Mouse (Mus musculus): ENCODE measurements around the gene Tnk2. TPM values are rescaled to one million over a fixed set of nuclear protein-coding genes. Genes with fewer than 3 reads are reported as not detected.
A peak's percentile ranks its signal among the peaks of the same experiment; 100 is the strongest.

Tnk2 gene
- polyA plus RNA-seq, 1 experiment from 2014 or later, result 11.3 TPM

DNA sequence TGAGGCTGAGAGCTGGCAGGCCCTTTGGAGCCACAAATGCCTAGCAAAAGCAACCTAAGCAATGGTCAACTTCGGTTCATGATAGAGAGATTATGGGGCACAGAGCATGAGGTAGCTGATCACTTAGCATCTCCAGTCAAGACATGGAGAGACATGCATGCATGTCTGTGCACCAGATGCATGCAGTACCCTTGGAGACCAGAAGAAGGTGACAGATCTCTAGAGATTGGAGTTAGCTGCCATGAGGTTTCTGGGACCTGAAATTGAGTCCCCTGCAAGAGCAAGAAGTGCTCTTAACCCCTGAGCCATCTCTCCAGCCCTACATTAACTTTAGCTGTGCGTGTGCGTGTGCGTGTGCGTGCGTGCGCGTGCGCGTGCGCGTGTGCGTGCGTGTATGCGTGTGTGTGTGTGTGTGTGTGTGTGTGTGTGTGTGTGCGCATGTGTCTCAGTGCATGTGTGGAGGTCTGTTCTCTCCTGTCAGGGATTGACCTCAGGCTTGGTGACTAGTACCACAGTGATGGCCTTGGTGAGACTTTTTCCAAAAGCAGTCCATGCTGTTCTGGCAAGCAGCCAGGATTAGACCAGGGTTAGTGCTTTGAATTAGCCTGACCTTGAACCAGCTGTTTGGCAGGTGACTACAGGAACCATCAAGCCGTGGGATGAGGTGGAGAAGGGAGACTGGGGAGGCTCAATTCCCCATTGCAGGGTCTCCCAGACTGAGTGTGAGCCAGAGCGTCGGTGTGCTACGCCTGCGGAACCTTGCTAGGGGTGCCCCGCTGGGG is 54.2 kb downstream of the Tnk2 start:
- 0 out of 2 replicates have a peak, but pooled peaks have one; percentile 39 for ATAC-seq (ENCODE audit: low FRiP score, low TSS enrichment)
- Histone ChIP-seq H3K27ac (ENCODE audit: low read length) (no peak overlapping the region), H3K4me1 (ENCODE audit: insufficient read depth, low read length) (0 out of 2 replicates have a peak, but pooled peaks cover 7% of the 10 kb centered on the region), H3K27me3 (ENCODE audit: insufficient read depth, low read length) (no peaks in the 10 kb centered on the region), H3K9ac (replicated peaks; ENCODE audit: low read length) (no peak overlapping the region), H3K4me3 (ENCODE audit: low read length) (no peak overlapping the region), H3K9me3 (ENCODE audit: low read length) (no peaks in the 10 kb centered on the region), H3K4me2 (replicated peaks; ENCODE audit: low read depth, low read length) (no peak overlapping the region), H3K36me3 (ENCODE audit: insufficient read depth, low read length) (no peaks in the 10 kb centered on the region)
- WGBS, result 90% methylated on average over 22 of the region's 22 CpGs

DNA sequence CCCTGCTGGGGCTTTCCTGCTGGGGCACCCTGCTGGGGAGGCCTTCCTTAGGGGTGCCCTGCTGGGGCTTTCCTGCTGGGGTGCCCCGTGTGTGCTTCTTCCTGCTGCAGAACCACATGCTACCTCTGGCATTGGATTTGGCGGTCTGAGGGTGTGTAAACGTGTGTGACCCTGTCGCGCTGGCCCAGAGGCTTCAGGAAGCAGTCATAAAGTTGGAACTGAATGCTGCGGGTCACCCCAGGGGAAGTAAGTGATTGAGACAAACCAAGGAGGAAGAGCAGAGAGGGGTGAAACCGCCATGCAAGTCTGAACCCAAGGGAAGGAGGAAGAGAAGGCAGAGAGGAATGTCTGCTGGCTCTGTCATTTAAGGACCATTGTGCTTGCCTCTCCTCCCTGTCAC is 54.9 kb downstream of the Tnk2 start:
- Histone ChIP-seq H3K27me3 (ENCODE audit: insufficient read depth, low read length) (no peaks in the 10 kb centered on the region), H3K9ac (replicated peaks; ENCODE audit: low read length) (no peak overlapping the region), H3K36me3 (ENCODE audit: insufficient read depth, low read length) (no peaks in the 10 kb centered on the region), H3K4me3 (ENCODE audit: low read length) (no peak overlapping the region), H3K27ac (ENCODE audit: low read length) (no peak overlapping the region), H3K4me1 (ENCODE audit: insufficient read depth, low read length) (peaks cover 7% of the 10 kb centered on the region; the same call in 1 of the 2 replicates), H3K9me3 (ENCODE audit: low read length) (no peaks in the 10 kb centered on the region), H3K4me2 (replicated peaks; ENCODE audit: low read depth, low read length) (no peak overlapping the region)
- 29% methylated on average over 7 of the region's 7 CpGs for WGBS
- ATAC-seq (ENCODE audit: low FRiP score, low TSS enrichment), result no peak

DNA sequence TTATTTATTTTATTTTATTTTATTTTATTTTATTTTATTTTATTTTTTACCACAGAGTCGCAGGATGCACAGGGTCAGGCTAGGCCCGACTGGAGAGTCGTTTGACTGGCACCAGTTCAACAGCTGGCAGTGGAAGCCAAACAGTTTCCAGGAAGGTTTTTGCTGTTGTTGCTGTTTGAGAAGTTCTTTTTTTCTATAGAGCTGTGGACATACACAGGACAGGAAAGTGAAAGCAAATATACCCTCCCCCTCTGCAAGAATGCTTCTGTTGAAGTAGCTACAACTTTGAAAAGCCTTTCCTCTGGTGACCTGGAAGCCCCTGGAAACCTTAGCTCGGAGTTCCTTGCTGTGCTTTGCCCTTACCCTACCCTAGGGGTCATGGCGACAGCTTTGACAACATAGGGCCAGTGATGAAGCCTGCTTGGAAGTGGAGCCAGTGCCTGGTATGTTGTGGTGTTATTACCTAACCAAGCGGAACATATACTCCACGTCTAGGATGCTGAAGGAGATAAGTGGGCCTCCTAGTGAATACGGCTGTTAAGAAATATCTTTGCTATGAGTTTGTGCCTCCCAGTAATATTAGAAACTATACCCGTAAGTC is 59.7 kb downstream of the Tnk2 start:
- Histone ChIP-seq H3K9me3 (ENCODE audit: low read length) (no peaks in the 10 kb centered on the region), H3K27me3 (ENCODE audit: insufficient read depth, low read length) (no peaks in the 10 kb centered on the region), H3K36me3 (ENCODE audit: insufficient read depth, low read length) (no peaks in the 10 kb centered on the region), H3K4me3 (ENCODE audit: low read length) (no peak overlapping the region), H3K27ac (ENCODE audit: low read length) (peak overlapping the region; percentile 8; the same call in 1 of the 2 replicates), H3K9ac (replicated peaks; ENCODE audit: low read length) (no peak overlapping the region), H3K4me2 (replicated peaks; ENCODE audit: low read depth, low read length) (no peak overlapping the region), H3K4me1 (ENCODE audit: insufficient read depth, low read length) (peaks cover 17% of the 10 kb centered on the region)
- 50% methylated on average over 9 of the region's 9 CpGs for WGBS
- ATAC-seq (ENCODE audit: low FRiP score, low TSS enrichment), result no peak

DNA sequence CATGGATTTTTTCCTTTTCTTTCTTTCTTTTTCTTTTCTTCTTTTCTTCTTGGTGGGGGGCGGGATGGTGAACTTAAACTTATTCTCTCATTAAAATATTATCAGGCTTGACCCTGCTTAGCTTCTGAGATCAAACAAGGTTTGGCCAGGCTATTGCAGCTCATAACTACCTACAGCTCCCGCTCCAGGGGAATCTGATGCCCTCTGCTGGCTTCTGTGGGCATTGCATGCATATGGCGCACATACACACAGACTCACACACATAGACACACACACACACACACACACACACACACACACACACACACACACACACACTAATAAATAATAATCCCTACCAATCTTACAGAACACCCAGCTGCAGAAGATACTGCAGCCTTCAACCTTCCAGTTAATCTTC is 61.9 kb downstream of the Tnk2 start:
- Histone ChIP-seq H3K27ac (ENCODE audit: low read length) (no peak overlapping the region), H3K4me2 (replicated peaks; ENCODE audit: low read depth, low read length) (no peak overlapping the region), H3K36me3 (ENCODE audit: insufficient read depth, low read length) (no peaks in the 10 kb centered on the region), H3K9me3 (ENCODE audit: low read length) (no peaks in the 10 kb centered on the region), H3K4me1 (ENCODE audit: insufficient read depth, low read length) (peaks cover 14% of the 10 kb centered on the region), H3K27me3 (ENCODE audit: insufficient read depth, low read length) (no peaks in the 10 kb centered on the region), H3K4me3 (ENCODE audit: low read length) (no peak overlapping the region), H3K9ac (replicated peaks; ENCODE audit: low read length) (no peak overlapping the region)
- no peak for ATAC-seq (ENCODE audit: low FRiP score, low TSS enrichment)
- WGBS, result 100% methylated on average over 3 of the region's 3 CpGs

DNA sequence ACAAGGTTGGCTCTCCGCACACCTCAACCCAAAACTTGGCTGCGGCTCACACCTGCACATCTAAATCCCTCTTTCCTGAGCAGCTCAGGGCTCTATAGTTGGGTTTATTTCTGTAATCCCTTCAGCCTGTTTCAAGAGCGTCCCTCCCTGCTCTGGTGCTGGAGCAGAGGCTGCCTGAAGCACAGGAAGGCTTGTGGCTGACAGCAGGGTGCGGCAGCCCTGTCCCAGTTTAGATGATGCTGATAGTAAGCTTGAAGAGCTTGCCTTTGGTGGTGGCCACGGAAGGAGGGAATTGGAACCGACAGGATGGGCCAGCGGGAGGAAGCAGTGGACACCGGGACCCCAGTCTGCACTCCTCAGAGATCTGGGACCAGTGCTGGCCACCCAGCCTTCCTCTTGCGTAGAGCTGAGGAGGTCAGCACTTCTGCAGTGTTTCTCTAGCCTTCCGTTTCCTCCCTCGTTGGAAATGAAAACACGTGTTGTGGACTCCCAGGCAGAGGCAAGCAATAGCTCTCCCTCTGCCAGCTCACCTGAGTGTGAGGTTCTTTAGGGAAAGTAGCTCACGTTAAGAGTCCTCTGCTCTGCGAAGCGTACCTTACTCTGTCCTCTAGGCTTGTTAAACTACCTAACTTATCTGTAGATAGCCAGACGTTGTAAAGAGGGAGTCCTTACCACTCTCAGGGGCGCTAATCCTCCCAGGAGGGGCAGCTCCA is 63.6 kb downstream of the Tnk2 start:
- Histone ChIP-seq H3K36me3 (ENCODE audit: insufficient read depth, low read length) (no peaks in the 10 kb centered on the region), H3K4me3 (ENCODE audit: low read length) (no peak overlapping the region), H3K4me1 (ENCODE audit: insufficient read depth, low read length) (peaks cover 14% of the 10 kb centered on the region), H3K27me3 (ENCODE audit: insufficient read depth, low read length) (no peaks in the 10 kb centered on the region), H3K27ac (ENCODE audit: low read length) (peak overlapping the region; percentile 45), H3K9ac (replicated peaks; ENCODE audit: low read length) (peak overlapping the region; percentile 15; the same call in 1 of the 2 replicates), H3K4me2 (replicated peaks; ENCODE audit: low read depth, low read length) (no peak overlapping the region), H3K9me3 (ENCODE audit: low read length) (no peaks in the 10 kb centered on the region)
- ATAC-seq (ENCODE audit: low FRiP score, low TSS enrichment), result peak; percentile 7; the same call in 1 of the 2 replicates
- WGBS, result 50% methylated on average over 17 of the region's 17 CpGs

DNA sequence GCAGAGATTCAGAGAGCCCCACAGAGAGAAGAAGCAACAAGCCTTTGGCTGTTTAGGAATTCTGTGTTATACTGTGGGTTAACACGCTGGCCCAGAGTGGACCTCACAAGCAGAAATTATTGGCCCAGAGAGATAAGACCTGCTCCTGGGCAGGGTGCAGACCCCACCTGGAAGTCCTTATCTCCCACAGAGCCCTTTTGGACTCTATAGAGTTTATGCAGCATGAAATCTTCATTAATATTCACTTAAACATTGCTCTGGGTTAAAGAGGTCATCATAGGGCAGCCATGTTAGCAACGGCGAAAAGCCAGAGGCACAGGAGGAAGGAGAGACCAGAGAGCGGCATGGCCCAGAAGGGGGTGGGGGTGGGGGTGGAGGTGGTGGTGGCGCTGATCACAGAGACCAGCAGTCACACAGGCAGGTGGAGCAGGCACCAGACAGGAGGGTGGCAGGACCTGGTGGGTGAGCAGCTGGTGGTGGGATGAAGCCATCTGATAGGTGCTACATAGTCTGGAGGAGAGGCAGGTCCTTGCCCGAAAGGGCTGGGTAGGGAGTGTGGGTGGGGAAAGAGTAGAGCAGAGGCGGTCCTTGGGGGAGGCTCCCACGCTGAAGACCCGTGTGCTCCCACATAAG is 64.3 kb downstream of the Tnk2 start:
- ATAC-seq (ENCODE audit: low FRiP score, low TSS enrichment), result peak; percentile 61
- Histone ChIP-seq H3K27me3 (ENCODE audit: insufficient read depth, low read length) (no peaks in the 10 kb centered on the region), H3K9ac (replicated peaks; ENCODE audit: low read length) (no peak overlapping the region), H3K27ac (ENCODE audit: low read length) (peak overlapping the region; percentile 45), H3K9me3 (ENCODE audit: low read length) (no peaks in the 10 kb centered on the region), H3K36me3 (ENCODE audit: insufficient read depth, low read length) (no peaks in the 10 kb centered on the region), H3K4me3 (ENCODE audit: low read length) (no peak overlapping the region), H3K4me1 (ENCODE audit: insufficient read depth, low read length) (peaks cover 14% of the 10 kb centered on the region), H3K4me2 (replicated peaks; ENCODE audit: low read depth, low read length) (no peak overlapping the region)
- WGBS, result 56% methylated on average over 9 of the region's 9 CpGs

DNA sequence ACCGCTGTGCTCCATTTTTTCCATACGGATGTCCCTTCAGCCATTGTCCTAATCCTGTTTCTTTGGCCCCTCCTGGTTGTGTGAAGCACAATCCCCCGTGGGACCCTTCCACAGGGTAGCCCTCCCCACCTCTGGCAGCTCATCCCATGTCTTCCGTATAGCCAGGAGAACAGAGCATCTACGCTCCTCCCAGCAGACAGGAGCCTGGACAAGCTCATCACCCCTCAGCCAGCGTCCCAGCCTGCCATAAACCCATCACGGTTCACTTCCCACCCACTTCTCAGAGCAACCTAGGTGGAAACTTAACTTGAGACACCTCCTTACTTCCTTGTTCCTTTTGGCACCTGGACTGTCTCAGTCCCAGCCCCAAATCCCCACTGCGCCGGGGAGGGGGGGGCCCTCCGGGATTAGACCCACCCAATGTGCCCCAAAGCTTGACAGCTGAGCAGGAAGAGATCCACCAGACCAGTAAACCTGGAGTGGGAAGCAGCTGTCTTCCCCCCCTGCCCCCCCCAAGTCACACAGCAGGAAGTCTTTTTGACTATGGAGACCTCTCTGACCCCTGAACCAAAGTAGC is 64.9 kb downstream of the Tnk2 start:
- Histone ChIP-seq H3K4me3 (ENCODE audit: low read length) (no peak overlapping the region), H3K9me3 (ENCODE audit: low read length) (no peaks in the 10 kb centered on the region), H3K4me1 (ENCODE audit: insufficient read depth, low read length) (peaks cover 14% of the 10 kb centered on the region), H3K27me3 (ENCODE audit: insufficient read depth, low read length) (no peaks in the 10 kb centered on the region), H3K36me3 (ENCODE audit: insufficient read depth, low read length) (no peaks in the 10 kb centered on the region), H3K9ac (replicated peaks; ENCODE audit: low read length) (no peak overlapping the region), H3K27ac (ENCODE audit: low read length) (peak overlapping the region; percentile 11; the same call in 1 of the 2 replicates), H3K4me2 (replicated peaks; ENCODE audit: low read depth, low read length) (no peak overlapping the region)
- WGBS, result 45% methylated on average over 10 of the region's 10 CpGs
- ATAC-seq (ENCODE audit: low FRiP score, low TSS enrichment), result peak; percentile 64

DNA sequence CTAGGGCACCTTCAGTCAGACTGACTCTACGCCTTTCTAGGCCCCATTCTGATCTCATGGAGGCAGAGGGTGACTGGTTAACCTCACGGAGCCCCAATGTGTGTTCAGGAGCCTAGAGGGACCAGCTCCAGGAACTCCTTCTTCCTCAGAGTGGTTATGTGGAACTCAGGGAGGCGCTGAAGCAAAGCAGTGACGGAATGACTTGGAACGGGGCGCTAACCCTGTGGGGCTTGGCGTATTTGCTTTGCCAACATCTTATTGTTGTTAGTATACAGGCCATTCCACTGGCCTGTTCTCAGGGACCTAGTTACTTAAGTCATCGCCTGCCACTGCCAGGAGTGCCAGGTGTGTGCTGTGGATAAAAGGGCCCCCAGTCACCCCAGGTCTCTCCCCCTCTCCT is 65.4 kb downstream of the Tnk2 start:
- Histone ChIP-seq H3K36me3 (ENCODE audit: insufficient read depth, low read length) (no peaks in the 10 kb centered on the region), H3K9ac (replicated peaks; ENCODE audit: low read length) (no peak overlapping the region), H3K9me3 (ENCODE audit: low read length) (no peaks in the 10 kb centered on the region), H3K27me3 (ENCODE audit: insufficient read depth, low read length) (no peaks in the 10 kb centered on the region), H3K4me3 (ENCODE audit: low read length) (no peak overlapping the region), H3K27ac (ENCODE audit: low read length) (peak overlapping the region; percentile 11; the same call in 1 of the 2 replicates), H3K4me1 (ENCODE audit: insufficient read depth, low read length) (peaks cover 14% of the 10 kb centered on the region; the same call in 1 of the 2 replicates), H3K4me2 (replicated peaks; ENCODE audit: low read depth, low read length) (no peak overlapping the region)
- peak; percentile 37 for ATAC-seq (ENCODE audit: low FRiP score, low TSS enrichment)
- WGBS, result 76% methylated on average over 8 of the region's 8 CpGs

DNA sequence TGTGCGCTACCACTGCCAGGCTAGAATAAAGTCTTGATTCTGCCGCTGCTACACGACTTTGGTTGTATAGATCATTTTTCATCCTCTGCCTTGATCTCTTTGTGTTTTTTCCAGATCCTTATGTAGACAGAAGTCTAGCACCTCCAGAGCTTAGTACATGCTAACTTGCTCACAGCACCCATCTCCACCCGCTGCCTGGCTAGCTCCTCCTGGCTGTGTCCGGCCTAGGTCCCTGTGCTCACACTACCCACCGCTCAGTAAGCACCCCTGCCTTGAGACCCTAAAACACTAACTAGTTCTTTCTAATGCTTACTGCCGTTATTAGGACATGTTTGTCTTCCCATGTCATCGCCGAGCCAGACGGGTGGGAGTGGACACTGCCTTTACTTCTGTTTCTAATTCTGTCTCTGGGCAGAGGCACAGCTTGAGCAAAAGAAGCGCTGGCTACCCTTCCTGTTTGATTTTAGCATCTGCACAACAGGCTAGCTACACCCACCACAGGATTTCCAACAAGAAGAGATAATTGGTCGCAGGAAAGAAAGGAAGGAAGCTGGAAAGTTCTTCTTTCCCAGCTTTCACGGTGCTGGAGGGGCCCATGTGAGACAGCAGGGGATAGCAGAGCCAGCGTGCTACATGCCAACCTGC is 66.9 kb downstream of the Tnk2 start:
- WGBS, result 60% methylated on average over 14 of the region's 14 CpGs
- no peak overlapping the region for H3K9ac ChIP-seq (replicated peaks; ENCODE audit: low read length)
- no peak for ATAC-seq (ENCODE audit: low FRiP score, low TSS enrichment)
- H3K36me3 ChIP-seq (ENCODE audit: insufficient read depth, low read length), result no peaks in the 10 kb centered on the region
- H3K27me3 ChIP-seq (ENCODE audit: insufficient read depth, low read length), result no peaks in the 10 kb centered on the region
- no peak overlapping the region for H3K27ac ChIP-seq (ENCODE audit: low read length)
- H3K9me3 ChIP-seq (ENCODE audit: low read length), result no peaks in the 10 kb centered on the region
- no peak overlapping the region for H3K4me2 ChIP-seq (replicated peaks; ENCODE audit: low read depth, low read length)
- no peak overlapping the region for H3K4me3 ChIP-seq (ENCODE audit: low read length)
- peaks cover 18% of the 10 kb centered on the region; the same call in 1 of the 2 replicates for H3K4me1 ChIP-seq (ENCODE audit: insufficient read depth, low read length)

All from kidney, embryonic 16.5 days (tissue).